Mouse (Mus musculus) urinary bladder, postnatal 0 days (tissue): ENCODE measurements around the gene Dera. TPM values are rescaled to one million over a fixed set of nuclear protein-coding genes. Genes with fewer than 3 reads are reported as not detected.

Experiments
- polyA plus RNA-seq: library from polyadenylated mRNA; unstranded; fragments of >200 nt; fragmentation: Nextera tagmentation; extraction: Ambion mirVana; gene quantifications from 2 replicates; pipeline ENCODE4 v1.2.1, GENCODE M21; 2015

Dera gene
- polyA plus RNA-seq, result 29.8 and 34.2 TPM in 2 replicates

DNA sequence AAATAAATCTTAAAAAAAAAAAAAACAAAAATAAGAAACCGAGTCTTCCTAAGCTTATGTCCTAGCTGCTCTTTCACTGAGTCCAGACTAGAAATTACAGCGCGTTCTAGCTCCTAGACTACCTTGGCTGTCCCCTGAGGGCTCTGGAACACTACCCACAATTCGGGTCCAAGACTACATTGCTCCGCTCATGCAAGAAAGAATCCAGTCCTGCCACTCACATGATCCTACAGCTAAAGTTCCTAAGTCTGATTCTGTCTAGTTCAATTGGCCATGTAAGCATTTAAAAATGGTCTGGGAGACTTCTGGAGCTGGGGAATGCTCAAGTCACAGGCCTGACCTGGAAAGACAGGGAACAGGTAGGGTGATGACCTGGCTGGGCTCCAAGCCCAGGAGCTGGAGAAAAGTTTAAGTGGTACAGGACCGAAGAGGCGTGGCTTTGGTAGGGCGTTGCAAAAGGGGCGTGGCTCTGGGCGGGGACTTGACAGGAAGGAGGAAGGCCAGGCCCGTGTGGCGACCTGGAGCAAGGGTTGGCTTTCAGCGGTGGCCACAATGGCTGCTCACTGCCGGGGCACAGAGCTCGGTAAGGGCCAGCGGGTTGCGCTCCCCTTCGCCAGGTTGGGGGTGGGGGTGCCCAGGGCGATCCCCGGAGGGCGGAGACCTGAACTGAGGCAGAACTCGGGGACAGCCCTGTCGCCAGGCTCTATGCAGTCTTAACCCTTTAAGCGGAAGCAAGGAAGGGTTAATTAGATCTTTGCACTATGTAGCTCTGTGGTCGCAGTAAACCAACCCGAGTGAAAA is at the start of gene Dera:
Dera (plus strand) TSS at position 491 of the 801 bp plus-strand sequence.

GRCm38 (mm10) chr6:137734846-137735609 is 19.3 kb upstream of the Dera start, which contains the start of gene Strap:
Gene Strap (plus strand): TSS chr6:137735078.

Other genes starting within 250 kb of the Dera start
- 30.5 and 33.9 TPM in 2 replicates for gene Eps8, start 99.7 kb upstream of the Dera start, polyA plus RNA-seq
- 89.9 and 101 TPM in 2 replicates for gene Strap, start 19.5 kb upstream of the Dera start, polyA plus RNA-seq